Mouse (Mus musculus) limb, embryonic 10.5 days (tissue): Measurements from ENCODE around the gene Nsmf. TPM values are rescaled to one million over a fixed set of nuclear protein-coding genes. Genes with fewer than 3 reads are reported as not detected.

Experiments
- DNase-seq: peaks from one replicate; pipeline ENCODE4 v3.0.0-alpha.2; 2017; ENCODE audit warnings: low spot score
- H3K27ac ChIP-seq: fragments of 300-500 bp; sonication (generic); 2 replicates; pipeline ENCODE4 v1.5.1; 2016; ENCODE audit warnings: mild to moderate bottlenecking
- H3K27me3 ChIP-seq: fragments of 300-500 bp; sonication (generic); 2 replicates; pipeline ENCODE4 v1.6.1; 2016; ENCODE audit warnings: low read depth, mild to moderate bottlenecking; ENCODE audit not compliant: poor library complexity, severe bottlenecking
- H3K36me3 ChIP-seq: fragments of 300-500 bp; sonication (generic); 2 replicates; pipeline ENCODE4 v1.6.1; 2016; ENCODE audit warnings: mild to moderate bottlenecking, moderate library complexity
- H3K4me1 ChIP-seq: fragments of 300-500 bp; sonication (generic); 2 replicates; pipeline ENCODE4 v1.6.1; 2016
- H3K4me3 ChIP-seq: fragments of 300-500 bp; sonication (generic); 2 replicates; pipeline ENCODE4 v1.5.1; 2016; ENCODE audit warnings: mild to moderate bottlenecking, moderate library complexity
- H3K9me3 ChIP-seq: fragments of 300-500 bp; sonication (generic); replicated peaks from 2 replicates; pipeline ENCODE4 v1.6.1; 2016; ENCODE audit warnings: mild to moderate bottlenecking
- WGBS: fragments of 180-500 bp; shearing (Covaris S2); methylation state at CpG from one replicate; pipeline ENCODE4 v1.1.7; 2016; 5-methylcytosine and 5-hydroxymethylcytosine counted together
- microRNA-seq: library from miRNA; unstranded; fragments of <30 nt; microRNA quantifications from one replicate; pipeline ENCODE4, GENCODE M21; 2017
- polyA plus RNA-seq: library from polyadenylated mRNA; unstranded; fragments of >200 nt; fragmentation: Nextera tagmentation; extraction: Ambion mirVana; gene quantifications from 2 replicates; pipeline ENCODE4 v1.2.1, GENCODE M21; 2016

The Nsmf gene
- polyA plus RNA-seq, 1 experiment from 2014 or later, result 68.2 TPM

- Histone ChIP-seq H3K27me3 (peaks cover 27% of the 10 kb centered on the region), H3K27ac (no peak within 1 kb of the TSS; the same call in 1 of the 2 replicates), H3K9me3 (no peaks in the 10 kb centered on the region), H3K36me3 (no peaks in the 10 kb centered on the region), H3K4me1 (peaks cover 11% of the 10 kb centered on the region), H3K4me3 (peak within 1 kb of the TSS; percentile 24)
- DNase-seq, result peak; percentile 39
- WGBS, result 40% methylated on average over 28 of the region's 28 CpGs
These were observed 41.1 kb downstream of the Nsmf start, which contains the start of gene Noxa1 for GRCm38 (mm10) chr2:25095109-25095850. TSS of gene Noxa1 (minus strand) at chr2:25095149.

DNA sequence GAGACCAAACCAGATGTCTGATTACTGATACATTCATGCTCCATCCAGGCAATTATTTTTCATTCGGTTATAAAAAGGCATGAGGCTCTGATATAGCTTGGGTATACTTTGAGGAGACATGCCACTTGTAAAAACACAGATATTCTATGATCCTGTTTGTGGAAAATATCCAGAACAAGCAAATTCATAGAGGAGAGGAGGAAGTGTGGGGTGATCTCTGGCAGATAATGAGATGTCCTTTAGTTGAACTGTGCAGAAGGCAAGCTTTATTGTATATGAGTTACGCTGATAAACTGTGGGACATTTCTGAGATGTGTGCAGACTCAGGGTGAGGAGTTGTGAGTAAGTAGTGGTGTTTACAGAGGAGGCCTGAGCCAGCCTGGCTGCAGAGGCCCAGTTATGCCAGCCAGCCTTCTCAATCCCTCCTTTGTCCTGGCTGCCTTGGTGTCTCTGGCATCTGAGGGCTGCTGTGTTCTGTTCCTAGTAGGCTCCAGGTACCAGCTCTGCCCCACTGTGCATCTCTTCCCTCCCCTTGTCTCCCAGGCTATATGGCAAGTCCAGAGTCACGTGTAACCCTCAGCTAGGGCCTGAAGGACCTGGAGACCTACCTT is 44.0 kb downstream of the Nsmf start:
- Histone ChIP-seq H3K27ac (no peak overlapping the region), H3K36me3 (no peaks in the 10 kb centered on the region), H3K27me3 (peaks cover 25% of the 10 kb centered on the region), H3K9me3 (no peaks in the 10 kb centered on the region), H3K4me3 (no peak overlapping the region), H3K4me1 (peaks cover 11% of the 10 kb centered on the region)
- 77% methylated on average over 3 of the region's 3 CpGs for WGBS
- no peak for DNase-seq

DNA sequence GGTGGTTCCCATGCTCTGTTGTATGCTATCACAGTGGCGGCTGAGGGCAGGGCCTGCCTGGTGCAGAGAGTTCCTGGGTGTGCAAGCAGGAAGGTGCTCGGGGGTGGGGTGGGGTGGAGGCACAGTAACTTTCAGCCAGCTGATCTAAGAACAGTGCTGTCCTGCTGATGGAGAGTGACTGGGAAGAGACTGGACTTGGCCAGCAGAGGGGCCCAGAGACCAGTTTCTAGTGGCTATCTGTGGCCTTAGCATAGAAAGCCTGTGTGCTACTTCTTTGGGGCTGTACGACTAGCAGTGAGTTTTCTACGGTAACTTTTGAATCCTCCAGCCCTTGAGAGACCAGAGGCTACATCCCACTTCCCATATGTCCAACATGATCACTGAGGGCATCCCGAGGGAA is 44.8 kb downstream of the Nsmf start:
- DNase-seq, result no peak
- Histone ChIP-seq H3K36me3 (no peaks in the 10 kb centered on the region), H3K27me3 (peaks cover 18% of the 10 kb centered on the region), H3K27ac (no peak overlapping the region), H3K4me1 (peaks cover 11% of the 10 kb centered on the region), H3K4me3 (no peak overlapping the region), H3K9me3 (no peaks in the 10 kb centered on the region)
- 64% methylated on average over 5 of the region's 5 CpGs for WGBS

DNA sequence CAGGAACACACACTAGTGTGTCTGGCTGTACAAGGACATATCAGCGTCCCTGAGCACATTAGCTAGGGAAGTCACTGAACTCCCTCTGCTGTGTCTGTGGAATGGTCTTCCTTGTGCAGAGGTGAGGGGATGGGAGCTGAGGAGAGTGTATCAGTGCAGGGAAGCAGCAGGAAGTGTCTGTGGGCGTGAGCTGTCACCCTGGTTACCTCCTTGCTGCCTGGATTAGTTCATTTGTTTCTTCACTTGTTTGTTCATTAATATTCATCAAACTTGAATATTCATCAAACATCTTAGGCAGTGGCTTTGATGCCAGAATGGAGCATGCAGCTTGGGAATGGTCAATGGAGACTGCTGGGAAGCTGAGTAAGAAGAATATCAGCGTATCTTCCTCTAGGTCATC is 45.5 kb downstream of the Nsmf start:
- Histone ChIP-seq H3K27ac (no peak overlapping the region), H3K4me3 (no peak overlapping the region), H3K27me3 (peaks cover 11% of the 10 kb centered on the region), H3K9me3 (no peaks in the 10 kb centered on the region), H3K4me1 (peaks cover 10% of the 10 kb centered on the region), H3K36me3 (no peaks in the 10 kb centered on the region)
- WGBS, result 83% methylated on average over 3 of the region's 3 CpGs
- no peak for DNase-seq

DNA sequence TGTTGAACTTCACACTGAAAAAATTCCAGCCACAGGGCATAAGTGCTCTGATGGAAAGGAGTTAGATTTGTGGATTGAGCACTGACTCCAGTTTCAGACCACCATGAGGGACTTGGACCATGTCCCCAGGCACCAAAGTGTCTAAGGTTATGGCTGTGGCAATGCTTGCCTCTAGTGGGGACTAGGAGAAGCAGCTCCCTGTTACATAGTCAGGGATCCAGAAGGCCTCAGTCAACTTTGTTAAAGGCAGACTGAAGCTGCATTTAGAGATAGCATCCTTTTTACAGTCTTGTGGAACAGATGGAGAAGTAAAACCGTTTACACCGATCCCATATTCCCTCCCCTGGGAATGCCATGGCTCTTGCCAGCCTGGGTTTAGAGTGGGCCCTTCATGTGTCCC is 50.0 kb downstream of the Nsmf start:
- no peak for DNase-seq
- no peaks in the 10 kb centered on the region for H3K4me1 ChIP-seq
- H3K9me3 ChIP-seq, result no peaks in the 10 kb centered on the region; the same call in 1 of the 2 replicates
- H3K27ac ChIP-seq, result no peak overlapping the region
- 94% methylated on average over 2 of the region's 2 CpGs for WGBS
- H3K36me3 ChIP-seq, result no peaks in the 10 kb centered on the region
- H3K27me3 ChIP-seq, result no peaks in the 10 kb centered on the region
- no peak overlapping the region for H3K4me3 ChIP-seq

GRCm38 (mm10) chr2:25106045-25106444 is 51.9 kb downstream of the Nsmf start:
- Histone ChIP-seq H3K36me3 (no peaks in the 10 kb centered on the region), H3K4me3 (no peak overlapping the region), H3K4me1 (peaks cover 5% of the 10 kb centered on the region), H3K27me3 (no peaks in the 10 kb centered on the region), H3K9me3 (no peaks in the 10 kb centered on the region; the same call in 1 of the 2 replicates), H3K27ac (no peak overlapping the region)
- WGBS, result 75% methylated on average over 3 of the region's 3 CpGs
- DNase-seq, result no peak

DNA sequence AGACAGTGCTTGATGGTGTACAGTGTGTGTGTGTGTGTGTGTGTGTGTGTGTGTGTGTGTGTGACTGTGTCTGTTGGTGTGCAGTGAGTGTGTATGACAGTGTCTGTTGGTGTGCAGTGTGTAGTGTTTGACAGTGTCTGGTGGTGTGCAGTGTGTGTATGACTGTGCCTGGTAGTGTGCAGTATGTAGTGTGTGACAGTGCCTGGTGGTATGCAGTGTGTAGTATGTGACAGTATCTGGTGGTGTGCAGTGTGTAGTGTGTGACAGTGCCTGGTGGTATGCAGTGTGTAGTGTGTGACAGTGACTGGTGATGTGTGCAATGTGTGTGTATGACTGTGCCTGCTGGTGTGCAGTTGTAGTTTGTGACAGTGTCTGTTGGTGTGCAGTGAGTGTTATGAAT is 55.3 kb downstream of the Nsmf start:
- H3K4me3 ChIP-seq, result no peak overlapping the region
- no peaks in the 10 kb centered on the region for H3K27me3 ChIP-seq
- no peaks in the 10 kb centered on the region for H3K36me3 ChIP-seq
- no peak overlapping the region for H3K27ac ChIP-seq
- H3K9me3 ChIP-seq, result no peaks in the 10 kb centered on the region; the same call in 1 of the 2 replicates
- peaks cover 5% of the 10 kb centered on the region for H3K4me1 ChIP-seq
- DNase-seq, result no peak

DNA sequence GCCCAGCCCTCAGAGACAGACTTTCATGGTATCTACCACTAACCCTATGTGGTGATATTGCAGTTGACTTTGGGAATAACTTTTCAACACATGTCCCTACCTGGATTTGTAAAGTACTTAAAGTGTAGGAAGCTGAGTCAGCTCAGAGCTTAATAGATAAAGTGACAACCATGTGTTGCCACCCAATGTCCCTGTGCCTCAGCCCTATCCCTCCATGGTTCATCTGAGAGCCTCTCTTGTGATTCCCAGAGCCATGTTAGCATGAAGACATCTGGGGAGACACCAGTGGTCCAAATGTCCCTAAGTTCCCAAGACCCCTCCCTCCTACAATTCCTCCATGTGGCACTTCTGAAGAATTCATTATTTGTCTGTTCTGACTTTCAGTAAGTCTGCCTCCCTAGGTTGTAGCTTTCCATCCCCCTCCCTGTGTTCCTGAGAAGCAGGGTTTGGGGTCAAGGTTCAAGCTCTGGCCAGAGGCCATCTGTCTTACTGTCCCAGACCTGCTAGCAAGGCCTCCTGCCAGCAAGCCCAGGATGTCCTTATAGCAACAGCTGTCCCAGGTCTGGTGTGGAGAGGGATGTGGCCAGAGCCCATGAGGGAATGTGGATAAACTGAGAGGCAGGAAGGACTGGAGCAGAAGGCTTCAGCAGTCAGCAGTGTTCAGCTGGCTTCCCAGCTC is 56.5 kb downstream of the Nsmf start:
- H3K4me3 ChIP-seq, result no peak overlapping the region
- H3K27me3 ChIP-seq, result no peaks in the 10 kb centered on the region
- no peaks in the 10 kb centered on the region for H3K36me3 ChIP-seq
- DNase-seq, result no peak
- no peak overlapping the region for H3K27ac ChIP-seq
- H3K9me3 ChIP-seq, result no peaks in the 10 kb centered on the region; the same call in 1 of the 2 replicates
- peaks cover 9% of the 10 kb centered on the region for H3K4me1 ChIP-seq

GRCm38 (mm10) chr2:25111184-25111791 is 57.1 kb downstream of the Nsmf start:
- no peaks in the 10 kb centered on the region for H3K36me3 ChIP-seq
- H3K4me1 ChIP-seq, result peaks cover 11% of the 10 kb centered on the region
- no peak for DNase-seq
- no peaks in the 10 kb centered on the region for H3K27me3 ChIP-seq
- H3K9me3 ChIP-seq, result no peaks in the 10 kb centered on the region; the same call in 1 of the 2 replicates
- WGBS, result 83% methylated on average over 9 of the region's 9 CpGs
- H3K4me3 ChIP-seq, result no peak overlapping the region
- no peak overlapping the region for H3K27ac ChIP-seq

Small RNA genes lying within 50 kb of the gene (microRNA-seq; reads per million reads assigned to microRNA genes)
- gene Gm24328 (not detected), gene Mir7664 (not detected)

Other genes with a start within 250 kb of the Nsmf start
- gene Ehmt1, start 134.7 kb upstream of the Nsmf start, polyA plus RNA-seq, result 136 and 152 TPM in 2 replicates
- 12.9 and 16.5 TPM in 2 replicates for gene Arrdc1, start 119.1 kb upstream of the Nsmf start, polyA plus RNA-seq
- gene Zmynd19, start 104.6 kb upstream of the Nsmf start, polyA plus RNA-seq, result 24.6 and 27.6 TPM in 2 replicates
- gene Dph7, start 92.0 kb upstream of the Nsmf start, polyA plus RNA-seq, result 36.6 and 36.9 TPM in 2 replicates
- gene Mrpl41, start 79.3 kb upstream of the Nsmf start, polyA plus RNA-seq, result 119 and 124 TPM in 2 replicates
- gene Pnpla7, start 78.3 kb upstream of the Nsmf start, polyA plus RNA-seq, result 7.0 and 9.1 TPM in 2 replicates
- 0.30 TPM in 1 of 2 replicates, not detected in the other for gene Entpd8, start 25.9 kb downstream of the Nsmf start, polyA plus RNA-seq
- 0.15 and 0.28 TPM in 2 replicates for gene Noxa1, start 40.8 kb downstream of the Nsmf start, polyA plus RNA-seq
- gene Nrarp, start 126.4 kb downstream of the Nsmf start, polyA plus RNA-seq, result 7.9 and 10.3 TPM in 2 replicates
- 3.2 TPM in 2 replicates for gene Tor4a, start 142.5 kb downstream of the Nsmf start, polyA plus RNA-seq
- gene Nelfb, start 157.1 kb downstream of the Nsmf start, polyA plus RNA-seq, result 129 and 137 TPM in 2 replicates
- gene Stpg3, start 160.3 kb downstream of the Nsmf start, polyA plus RNA-seq, result 0.14 TPM in 1 of 2 replicates, not detected in the other
- 1.0 TPM in 1 of 2 replicates, not detected in the other for gene Fam166a, start 164.4 kb downstream of the Nsmf start, polyA plus RNA-seq
- gene Tubb4b, start 170.3 kb downstream of the Nsmf start, polyA plus RNA-seq, result 597 and 608 TPM in 2 replicates
- not detected in 2 replicates for gene Slc34a3, start 180.0 kb downstream of the Nsmf start, polyA plus RNA-seq
- gene Rnf224, start 182.4 kb downstream of the Nsmf start, polyA plus RNA-seq, result not detected in 2 replicates
- 3.8 and 5.7 TPM in 2 replicates for gene Rnf208, start 187.9 kb downstream of the Nsmf start, polyA plus RNA-seq
- 0.25 TPM in 1 of 2 replicates, not detected in the other for gene Cysrt1, start 188.1 kb downstream of the Nsmf start, polyA plus RNA-seq
- gene AL732309.1, start 192.5 kb downstream of the Nsmf start, polyA plus RNA-seq, result 6.5 and 7.8 TPM in 2 replicates
- gene Tmem203, start 201.1 kb downstream of the Nsmf start, polyA plus RNA-seq, result 14.5 and 18.4 TPM in 2 replicates
- 8.7 and 9.7 TPM in 2 replicates for gene Tprn, start 208.3 kb downstream of the Nsmf start, polyA plus RNA-seq
- 235 and 243 TPM in 2 replicates for gene Ssna1, start 218.1 kb downstream of the Nsmf start, polyA plus RNA-seq
- 138 and 153 TPM in 2 replicates for gene Anapc2, start 218.1 kb downstream of the Nsmf start, polyA plus RNA-seq
- gene Tmem210, start 233.8 kb downstream of the Nsmf start, polyA plus RNA-seq, result not detected in 2 replicates
- not detected in 2 replicates for gene Lrrc26, start 235.6 kb downstream of the Nsmf start, polyA plus RNA-seq